Mouse (Mus musculus): ENCODE data around the gene Gm3147.
"Not testable (repeated sequence)": the region's sequence is repeated elsewhere in the genome, so short reads cannot be mapped to it uniquely, and the experiment has no call there.

Gene Gm3147

DNA sequence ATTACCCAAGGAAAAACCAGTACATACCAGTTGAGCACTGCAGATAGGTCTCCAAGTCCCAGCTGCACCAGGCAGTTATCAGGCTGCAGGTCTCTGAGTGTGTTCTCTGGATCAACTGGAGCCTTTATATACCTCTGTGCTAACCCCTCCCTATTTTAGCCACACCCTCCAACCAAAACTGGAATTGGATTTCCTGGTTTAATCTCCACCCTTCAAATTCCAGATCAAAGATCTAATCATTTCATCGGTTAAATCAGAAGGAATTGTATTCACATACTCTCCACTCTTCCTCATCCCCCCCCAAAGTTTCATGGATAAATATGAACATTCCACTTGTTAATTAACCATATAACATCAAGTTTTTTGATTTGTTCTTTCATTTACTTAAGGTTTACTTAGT lies at the start of gene Gm3147:
Gene Gm3147 (minus strand): TSS at position 101 of the 400 bp plus-strand sequence.
- not testable (repeated sequence) for DNase-seq

- not testable (repeated sequence) for DNase-seq
Observed at GRCm38 (mm10) chr5:94648082-94648481, 31.9 kb upstream of the Gm3147 start, which contains the start of gene Gm6205. Gene Gm6205, plus strand, starts transcription at chr5:94648382.

DNA sequence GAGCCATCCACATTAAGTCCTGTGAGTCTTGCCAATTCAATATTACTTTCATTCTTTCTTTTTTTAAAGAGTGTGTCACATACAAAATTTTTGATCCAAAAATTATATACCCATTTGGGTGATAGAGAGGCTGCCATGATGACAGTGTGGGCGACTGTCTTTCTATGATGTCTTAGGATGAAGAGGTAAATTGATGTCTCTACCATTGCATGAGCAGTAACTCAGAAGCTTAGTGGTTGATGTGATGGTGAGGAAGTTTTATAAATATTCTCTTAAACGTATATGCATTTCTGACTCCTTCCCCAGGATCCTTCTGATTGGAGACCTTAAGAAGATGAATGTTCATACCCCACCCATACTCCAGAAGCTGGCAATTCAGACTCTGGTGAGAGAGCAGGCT lies 7.5 kb upstream of the Gm3147 start, which contains the start of gene Gm6509:
Gene Gm6509 (plus strand): TSS at position 301 of the 400 bp plus-strand sequence.
- DNase-seq, result not testable (repeated sequence)
